Mouse (Mus musculus) lung, adult 2 months (tissue): Measurements from ENCODE around the gene Fry.

Experiments
- CTCF ChIP-seq: fragments of 200-500 bp; IDR thresholded peaks from 2 replicates; pipeline ENCODE4 v1.5.1; 2011; ENCODE audit warnings: mild to moderate bottlenecking, low read length, control low read depth; ENCODE audit not compliant: insufficient read depth
- POLR2A ChIP-seq: fragments of 200-500 bp; IDR thresholded peaks from 2 replicates; pipeline ENCODE4 v1.6.1; 2011; ENCODE audit warnings: low read depth, mild to moderate bottlenecking, control low read depth, low read length, borderline replicate concordance; ENCODE audit errors: extremely low read depth

GRCm38 (mm10) chr5:150149725-150150124 is 31.3 kb downstream of the Fry start:
- TF ChIP-seq CTCF (no peak), POLR2A (no peak)
